Mouse (Mus musculus): ENCODE measurements around the gene Crhr2. TPM values are rescaled to one million over a fixed set of nuclear protein-coding genes. Genes with fewer than 3 reads are reported as not detected.

The Crhr2 gene
- polyA plus RNA-seq, 1 experiment from 2014 or later: 0.31 TPM

- no peak overlapping the region for H3K9ac ChIP-seq (ENCODE audit: low read depth, low read length)
- no peaks in the 10 kb centered on the region for H3K4me1 ChIP-seq (replicated peaks; ENCODE audit: control insufficient read depth, insufficient read depth, low read length)
- 51% methylated on average over 5 of the region's 5 CpGs for WGBS
- H3K4me2 ChIP-seq (replicated peaks; ENCODE audit: low read depth, low read length): no peak overlapping the region
- DNase-seq (ENCODE audit: low spot score): no peak
- H3K36me3 ChIP-seq (ENCODE audit: control insufficient read depth, insufficient read depth, low read length): no peaks in the 10 kb centered on the region
- H3K4me3 ChIP-seq (ENCODE audit: low read depth, low read length): no peak overlapping the region
- ATAC-seq (ENCODE audit: low FRiP score): no peak
- H3K9me3 ChIP-seq (ENCODE audit: control insufficient read depth, low read length): no peaks in the 10 kb centered on the region
- peaks cover 56% of the 10 kb centered on the region for H3K27me3 ChIP-seq (ENCODE audit: control insufficient read depth, insufficient read depth, low read length)
- H3K27ac ChIP-seq (ENCODE audit: low read depth, low read length): no peak overlapping the region
Observed at GRCm38 (mm10) chr6:55169818-55170217, 37.0 kb upstream of the Crhr2 start.

- DNase-seq (ENCODE audit: low spot score) (peak; percentile 84), ATAC-seq (ENCODE audit: low FRiP score) (peak; percentile 35; the same call in 1 of the 2 replicates)
- Histone ChIP-seq H3K27ac (ENCODE audit: low read depth, low read length) (no peak overlapping the region), H3K27me3 (ENCODE audit: control insufficient read depth, insufficient read depth, low read length) (peaks cover 56% of the 10 kb centered on the region), H3K4me3 (ENCODE audit: low read depth, low read length) (no peak overlapping the region), H3K9me3 (ENCODE audit: control insufficient read depth, low read length) (no peaks in the 10 kb centered on the region), H3K4me2 (replicated peaks; ENCODE audit: low read depth, low read length) (no peak overlapping the region), H3K4me1 (replicated peaks; ENCODE audit: control insufficient read depth, insufficient read depth, low read length) (no peaks in the 10 kb centered on the region), H3K9ac (ENCODE audit: low read depth, low read length) (no peak overlapping the region), H3K36me3 (ENCODE audit: control insufficient read depth, insufficient read depth, low read length) (no peaks in the 10 kb centered on the region)
- 57% methylated on average over 7 of the region's 7 CpGs for WGBS
Observed at GRCm38 (mm10) chr6:55166777-55167463, 34.1 kb upstream of the Crhr2 start.

GRCm38 (mm10) chr6:55163046-55163584 lies 30.3 kb upstream of the Crhr2 start:
- Histone ChIP-seq H3K4me2 (replicated peaks; ENCODE audit: low read depth, low read length) (no peak overlapping the region), H3K27ac (ENCODE audit: low read depth, low read length) (no peak overlapping the region), H3K4me3 (ENCODE audit: low read depth, low read length) (no peak overlapping the region), H3K9me3 (ENCODE audit: control insufficient read depth, low read length) (no peaks in the 10 kb centered on the region), H3K36me3 (ENCODE audit: control insufficient read depth, insufficient read depth, low read length) (no peaks in the 10 kb centered on the region), H3K9ac (ENCODE audit: low read depth, low read length) (no peak overlapping the region), H3K4me1 (replicated peaks; ENCODE audit: control insufficient read depth, insufficient read depth, low read length) (no peaks in the 10 kb centered on the region), H3K27me3 (ENCODE audit: control insufficient read depth, insufficient read depth, low read length) (peaks cover 54% of the 10 kb centered on the region)
- peak; percentile 18 for DNase-seq (ENCODE audit: low spot score)
- ATAC-seq (ENCODE audit: low FRiP score): peak; percentile 63; the same call in 1 of the 2 replicates
- WGBS: 57% methylated on average over 8 of the region's 8 CpGs

GRCm38 (mm10) chr6:55161311-55161761 lies 28.5 kb upstream of the Crhr2 start:
- WGBS: 87% methylated on average over 5 of the region's 5 CpGs
- H3K4me1 ChIP-seq (replicated peaks; ENCODE audit: control insufficient read depth, insufficient read depth, low read length): no peaks in the 10 kb centered on the region
- H3K36me3 ChIP-seq (ENCODE audit: control insufficient read depth, insufficient read depth, low read length): no peaks in the 10 kb centered on the region
- ATAC-seq (ENCODE audit: low FRiP score) (no peak), DNase-seq (ENCODE audit: low spot score) (no peak)
- no peak overlapping the region for H3K27ac ChIP-seq (ENCODE audit: low read depth, low read length)
- no peak overlapping the region for H3K4me3 ChIP-seq (ENCODE audit: low read depth, low read length)
- peaks cover 39% of the 10 kb centered on the region for H3K27me3 ChIP-seq (ENCODE audit: control insufficient read depth, insufficient read depth, low read length)
- H3K9me3 ChIP-seq (ENCODE audit: control insufficient read depth, low read length): no peaks in the 10 kb centered on the region
- H3K4me2 ChIP-seq (replicated peaks; ENCODE audit: low read depth, low read length): no peak overlapping the region
- H3K9ac ChIP-seq (ENCODE audit: low read depth, low read length): no peak overlapping the region

GRCm38 (mm10) chr6:55159256-55159655 lies 26.4 kb upstream of the Crhr2 start:
- no peak overlapping the region for H3K4me3 ChIP-seq (ENCODE audit: low read depth, low read length)
- H3K27me3 ChIP-seq (ENCODE audit: control insufficient read depth, insufficient read depth, low read length): peaks cover 21% of the 10 kb centered on the region
- no peak for DNase-seq (ENCODE audit: low spot score)
- H3K27ac ChIP-seq (ENCODE audit: low read depth, low read length): no peak overlapping the region
- no peaks in the 10 kb centered on the region for H3K4me1 ChIP-seq (replicated peaks; ENCODE audit: control insufficient read depth, insufficient read depth, low read length)
- H3K9me3 ChIP-seq (ENCODE audit: control insufficient read depth, low read length): no peaks in the 10 kb centered on the region
- no peaks in the 10 kb centered on the region for H3K36me3 ChIP-seq (ENCODE audit: control insufficient read depth, insufficient read depth, low read length)
- WGBS: 43% methylated on average over 1 of the region's 1 CpGs
- no peak overlapping the region for H3K9ac ChIP-seq (ENCODE audit: low read depth, low read length)
- H3K4me2 ChIP-seq (replicated peaks; ENCODE audit: low read depth, low read length): no peak overlapping the region
- no peak for ATAC-seq (ENCODE audit: low FRiP score)

GRCm38 (mm10) chr6:55152226-55152625 lies 19.4 kb upstream of the Crhr2 start:
- no peak for DNase-seq (ENCODE audit: low spot score)
- WGBS: 96% methylated on average over 3 of the region's 3 CpGs
- H3K4me2 ChIP-seq (replicated peaks; ENCODE audit: low read depth, low read length): no peak overlapping the region
- H3K27me3 ChIP-seq (ENCODE audit: control insufficient read depth, insufficient read depth, low read length): no peaks in the 10 kb centered on the region
- no peaks in the 10 kb centered on the region for H3K9me3 ChIP-seq (ENCODE audit: control insufficient read depth, low read length)
- no peaks in the 10 kb centered on the region for H3K36me3 ChIP-seq (ENCODE audit: control insufficient read depth, insufficient read depth, low read length)
- no peak for ATAC-seq (ENCODE audit: low FRiP score)
- H3K4me3 ChIP-seq (ENCODE audit: low read depth, low read length): no peak overlapping the region
- H3K27ac ChIP-seq (ENCODE audit: low read depth, low read length): no peak overlapping the region
- no peaks in the 10 kb centered on the region for H3K4me1 ChIP-seq (replicated peaks; ENCODE audit: control insufficient read depth, insufficient read depth, low read length)
- no peak overlapping the region for H3K9ac ChIP-seq (ENCODE audit: low read depth, low read length)

GRCm38 (mm10) chr6:55146138-55146537 lies 13.3 kb upstream of the Crhr2 start:
- Histone ChIP-seq H3K4me1 (replicated peaks; ENCODE audit: control insufficient read depth, insufficient read depth, low read length) (no peaks in the 10 kb centered on the region), H3K4me2 (replicated peaks; ENCODE audit: low read depth, low read length) (no peak overlapping the region), H3K27me3 (ENCODE audit: control insufficient read depth, insufficient read depth, low read length) (no peaks in the 10 kb centered on the region), H3K36me3 (ENCODE audit: control insufficient read depth, insufficient read depth, low read length) (no peaks in the 10 kb centered on the region), H3K27ac (ENCODE audit: low read depth, low read length) (no peak overlapping the region), H3K9ac (ENCODE audit: low read depth, low read length) (no peak overlapping the region), H3K9me3 (ENCODE audit: control insufficient read depth, low read length) (no peaks in the 10 kb centered on the region), H3K4me3 (ENCODE audit: low read depth, low read length) (no peak overlapping the region)
- DNase-seq (ENCODE audit: low spot score): peak; percentile 28
- no peak for ATAC-seq (ENCODE audit: low FRiP score)
- 27% methylated on average over 4 of the region's 4 CpGs for WGBS

- Histone ChIP-seq H3K9me3 (ENCODE audit: control insufficient read depth, low read length) (no peaks in the 10 kb centered on the region), H3K4me2 (replicated peaks; ENCODE audit: low read depth, low read length) (no peak overlapping the region), H3K4me3 (ENCODE audit: low read depth, low read length) (no peak overlapping the region), H3K27me3 (ENCODE audit: control insufficient read depth, insufficient read depth, low read length) (no peaks in the 10 kb centered on the region), H3K4me1 (replicated peaks; ENCODE audit: control insufficient read depth, insufficient read depth, low read length) (no peaks in the 10 kb centered on the region), H3K27ac (ENCODE audit: low read depth, low read length) (no peak overlapping the region), H3K9ac (ENCODE audit: low read depth, low read length) (no peak overlapping the region), H3K36me3 (ENCODE audit: control insufficient read depth, insufficient read depth, low read length) (no peaks in the 10 kb centered on the region)
- ATAC-seq (ENCODE audit: low FRiP score) (no peak), DNase-seq (ENCODE audit: low spot score) (peak; percentile 19)
- WGBS: 76% methylated on average over 5 of the region's 5 CpGs
Observed at GRCm38 (mm10) chr6:55145285-55145684, 12.5 kb upstream of the Crhr2 start.

GRCm38 (mm10) chr6:55138343-55138742 lies 5.5 kb upstream of the Crhr2 start:
- H3K4me3 ChIP-seq (ENCODE audit: low read depth, low read length): no peak overlapping the region

More at GRCm38 (mm10) chr6:55138343-55138742, 5.5 kb upstream of the Crhr2 start:
- Histone ChIP-seq H3K27ac (ENCODE audit: low read depth, low read length) (no peak overlapping the region), H3K27me3 (ENCODE audit: control insufficient read depth, insufficient read depth, low read length) (no peaks in the 10 kb centered on the region), H3K4me2 (replicated peaks; ENCODE audit: low read depth, low read length) (no peak overlapping the region), H3K9ac (ENCODE audit: low read depth, low read length) (no peak overlapping the region), H3K9me3 (ENCODE audit: control insufficient read depth, low read length) (no peaks in the 10 kb centered on the region), H3K4me1 (replicated peaks; ENCODE audit: control insufficient read depth, insufficient read depth, low read length) (no peaks in the 10 kb centered on the region), H3K36me3 (ENCODE audit: control insufficient read depth, insufficient read depth, low read length) (no peaks in the 10 kb centered on the region)
- DNase-seq (ENCODE audit: low spot score) (no peak), ATAC-seq (ENCODE audit: low FRiP score) (no peak)

Measured in hindbrain, embryonic 11.5 days (tissue).